Mouse (Mus musculus) forebrain, embryonic 15.5 days (tissue): ENCODE results near the gene Sec23ip. TPM values are rescaled to one million over a fixed set of nuclear protein-coding genes. Genes with fewer than 3 reads are reported as not detected.
A peak's percentile ranks its signal among the peaks of the same experiment; 100 is the strongest.
"Not testable (repeated sequence)": the region's sequence is repeated elsewhere in the genome, so short reads cannot be mapped to it uniquely, and the experiment has no call there.

Experiments used
- ATAC-seq: fragments of 200-750 bp; cut with Nextera tagmentation; replicated peaks from 2 replicates; pipeline ENCODE4 v1.8.0; 2017; ENCODE audit warnings: mild to moderate bottlenecking, moderate TSS enrichment, moderate library complexity
- H3K27ac ChIP-seq: fragments of 300-500 bp; sonication (generic); replicated peaks from 2 replicates; pipeline ENCODE4 v1.5.1; 2015; ENCODE audit warnings: mild to moderate bottlenecking, inconsistent platforms
- H3K27me3 ChIP-seq: fragments of 300-500 bp; sonication (generic); 2 replicates; pipeline ENCODE4 v1.6.1; 2015; ENCODE audit warnings: inconsistent platforms
- H3K36me3 ChIP-seq: fragments of 300-500 bp; sonication (generic); 2 replicates; pipeline ENCODE4 v1.6.1; 2015; ENCODE audit warnings: mild to moderate bottlenecking, inconsistent platforms
- H3K4me1 ChIP-seq: fragments of 300-500 bp; sonication (generic); 2 replicates; pipeline ENCODE4 v1.6.1; 2015; ENCODE audit warnings: inconsistent platforms
- H3K4me2 ChIP-seq: fragments of 300-500 bp; sonication (generic); replicated peaks from 2 replicates; pipeline ENCODE4 v1.6.1; 2015; ENCODE audit warnings: mild to moderate bottlenecking, inconsistent platforms
- H3K4me3 ChIP-seq: fragments of 300-500 bp; sonication (generic); 2 replicates; pipeline ENCODE4 v1.5.1; 2015; ENCODE audit warnings: mild to moderate bottlenecking, inconsistent platforms
- H3K9ac ChIP-seq: fragments of 300-500 bp; sonication (generic); replicated peaks from 2 replicates; pipeline ENCODE4 v1.6.1; 2015; ENCODE audit warnings: mild to moderate bottlenecking, inconsistent platforms
- H3K9me3 ChIP-seq: fragments of 300-500 bp; sonication (generic); 2 replicates; pipeline ENCODE4 v1.6.1; 2016; ENCODE audit warnings: inconsistent platforms
- WGBS: fragments of 180-500 bp; shearing (Covaris S2); methylation state at CpG from one replicate; pipeline ENCODE4 v1.1.7; 2015; ENCODE audit warnings: mixed read lengths; 5-methylcytosine and 5-hydroxymethylcytosine counted together
- polyA plus RNA-seq: library from polyadenylated mRNA; unstranded; fragments of >200 nt; fragmentation: Nextera tagmentation; extraction: Ambion mirVana; gene quantifications from 2 replicates; pipeline ENCODE4 v1.2.1, GENCODE M21; 2015

The Sec23ip gene
- polyA plus RNA-seq, result 35.8 and 35.9 TPM in 2 replicates

- Histone ChIP-seq H3K36me3 (peaks cover 3% of the 10 kb centered on the region; the same call in 1 of the 2 replicates), H3K4me1 (peaks cover 33% of the 10 kb centered on the region), H3K9me3 (no peaks in the 10 kb centered on the region), H3K9ac (peak within 1 kb of the TSS; percentile 86), H3K4me2 (peak within 1 kb of the TSS; percentile 78), H3K4me3 (peak within 1 kb of the TSS; percentile 67), H3K27me3 (no peaks in the 10 kb centered on the region), H3K27ac (peak within 1 kb of the TSS; percentile 77)
- peak; percentile 87 for ATAC-seq
- under 1% methylated on average over 55 of the region's 55 CpGs for WGBS
Observed at GRCm38 (mm10) chr7:128744684-128745485, at the start of gene Sec23ip. TSS of gene Sec23ip (plus strand) at chr7:128744943.

- H3K27me3 ChIP-seq, H3K4me3 ChIP-seq, H3K27ac ChIP-seq, H3K4me1 ChIP-seq, ATAC-seq, H3K9ac ChIP-seq, H3K4me2 ChIP-seq, H3K9me3 ChIP-seq: not testable (repeated sequence)
- 91% methylated on average over 6 of the region's 6 CpGs for WGBS
- peaks cover 84% of the 10 kb centered on the region for H3K36me3 ChIP-seq
Observed at GRCm38 (mm10) chr7:128699959-128700358, 44.8 kb upstream of the Sec23ip start.

GRCm38 (mm10) chr7:128705735-128706134 lies 39.0 kb upstream of the Sec23ip start:
- WGBS, result 31% methylated on average over 4 of the region's 4 CpGs
- peak; percentile 73 for ATAC-seq
- Histone ChIP-seq H3K4me3 (no peak overlapping the region), H3K9ac (no peak overlapping the region), H3K36me3 (peaks cover 85% of the 10 kb centered on the region), H3K9me3 (no peaks in the 10 kb centered on the region), H3K4me2 (no peak overlapping the region), H3K27me3 (no peaks in the 10 kb centered on the region), H3K27ac (no peak overlapping the region), H3K4me1 (no peaks in the 10 kb centered on the region)

- no peak for ATAC-seq
- H3K36me3 ChIP-seq, result peaks cover 72% of the 10 kb centered on the region
- no peak overlapping the region for H3K9ac ChIP-seq
- no peak overlapping the region for H3K4me3 ChIP-seq
- H3K4me1 ChIP-seq, result no peaks in the 10 kb centered on the region
- no peaks in the 10 kb centered on the region for H3K9me3 ChIP-seq
- no peak overlapping the region for H3K27ac ChIP-seq
- H3K27me3 ChIP-seq, result no peaks in the 10 kb centered on the region
- WGBS, result 83% methylated on average over 4 of the region's 4 CpGs
- no peak overlapping the region for H3K4me2 ChIP-seq
Observed at GRCm38 (mm10) chr7:128717991-128718390, 26.8 kb upstream of the Sec23ip start.

- H3K4me2 ChIP-seq, result no peak overlapping the region
- peak overlapping the region; percentile 52 for H3K27ac ChIP-seq
- 19% methylated on average over 4 of the region's 4 CpGs for WGBS
- H3K9ac ChIP-seq, result no peak overlapping the region
- no peak overlapping the region for H3K4me3 ChIP-seq
- ATAC-seq, result peak; percentile 94
- H3K27me3 ChIP-seq, result no peaks in the 10 kb centered on the region
- H3K36me3 ChIP-seq, result peaks cover 23% of the 10 kb centered on the region
- no peaks in the 10 kb centered on the region for H3K9me3 ChIP-seq
- H3K4me1 ChIP-seq, result peaks cover 25% of the 10 kb centered on the region
Observed at GRCm38 (mm10) chr7:128724761-128725160, 20.0 kb upstream of the Sec23ip start.

GRCm38 (mm10) chr7:128725189-128725588 lies 19.6 kb upstream of the Sec23ip start:
- H3K36me3 ChIP-seq, result peaks cover 20% of the 10 kb centered on the region
- H3K4me3 ChIP-seq, result no peak overlapping the region
- peak; percentile 35; the same call in 1 of the 2 replicates for ATAC-seq
- 76% methylated on average over 9 of the region's 9 CpGs for WGBS
- peaks cover 25% of the 10 kb centered on the region for H3K4me1 ChIP-seq
- H3K4me2 ChIP-seq, result no peak overlapping the region
- H3K9ac ChIP-seq, result no peak overlapping the region
- no peaks in the 10 kb centered on the region for H3K9me3 ChIP-seq
- H3K27me3 ChIP-seq, result no peaks in the 10 kb centered on the region
- peak overlapping the region; percentile 52 for H3K27ac ChIP-seq

- Histone ChIP-seq H3K9me3 (no peaks in the 10 kb centered on the region), H3K4me1 (peaks cover 32% of the 10 kb centered on the region), H3K36me3 (peaks cover 13% of the 10 kb centered on the region), H3K4me2 (no peak overlapping the region), H3K9ac (no peak overlapping the region), H3K27me3 (no peaks in the 10 kb centered on the region), H3K4me3 (no peak overlapping the region), H3K27ac (peak overlapping the region; percentile 44)
- ATAC-seq, result no peak
- WGBS, result 54% methylated on average over 10 of the region's 10 CpGs
Observed at GRCm38 (mm10) chr7:128726999-128727398, 17.7 kb upstream of the Sec23ip start.

GRCm38 (mm10) chr7:128727701-128728100 lies 17.0 kb upstream of the Sec23ip start:
- Histone ChIP-seq H3K36me3 (peaks cover 7% of the 10 kb centered on the region), H3K4me1 (peaks cover 36% of the 10 kb centered on the region), H3K27ac (no peak overlapping the region), H3K4me3 (no peak overlapping the region), H3K9ac (no peak overlapping the region), H3K4me2 (no peak overlapping the region), H3K27me3 (no peaks in the 10 kb centered on the region), H3K9me3 (no peaks in the 10 kb centered on the region)
- 38% methylated on average over 5 of the region's 5 CpGs for WGBS
- no peak for ATAC-seq

GRCm38 (mm10) chr7:128728738-128729137 lies 16.0 kb upstream of the Sec23ip start:
- H3K9ac ChIP-seq, result no peak overlapping the region
- peaks cover 36% of the 10 kb centered on the region for H3K4me1 ChIP-seq
- no peaks in the 10 kb centered on the region for H3K9me3 ChIP-seq
- no peak for ATAC-seq
- no peaks in the 10 kb centered on the region for H3K36me3 ChIP-seq
- 95% methylated on average over 10 of the region's 10 CpGs for WGBS
- no peak overlapping the region for H3K27ac ChIP-seq
- no peak overlapping the region for H3K4me2 ChIP-seq
- no peak overlapping the region for H3K4me3 ChIP-seq
- no peaks in the 10 kb centered on the region for H3K27me3 ChIP-seq

GRCm38 (mm10) chr7:128731585-128731984 lies 13.2 kb upstream of the Sec23ip start:
- Histone ChIP-seq H3K4me3 (no peak overlapping the region), H3K36me3 (0 out of 2 replicates have a peak, but pooled peaks cover 3% of the 10 kb centered on the region), H3K27ac (peak overlapping the region; percentile 39; the same call in 1 of the 2 replicates), H3K27me3 (no peaks in the 10 kb centered on the region), H3K9ac (no peak overlapping the region), H3K4me2 (no peak overlapping the region), H3K4me1 (peaks cover 24% of the 10 kb centered on the region), H3K9me3 (no peaks in the 10 kb centered on the region)
- no peak for ATAC-seq
- WGBS, result 63% methylated on average over 2 of the region's 2 CpGs

- ATAC-seq, result no peak
- Histone ChIP-seq H3K4me2 (peak overlapping the region; percentile 80), H3K27ac (no peak overlapping the region), H3K27me3 (no peaks in the 10 kb centered on the region), H3K36me3 (0 out of 2 replicates have a peak, but pooled peaks cover 3% of the 10 kb centered on the region), H3K9ac (no peak overlapping the region), H3K4me3 (no peak overlapping the region), H3K9me3 (no peaks in the 10 kb centered on the region), H3K4me1 (peaks cover 26% of the 10 kb centered on the region)
- WGBS, result 83% methylated on average over 5 of the region's 5 CpGs
Observed at GRCm38 (mm10) chr7:128738041-128738440, 6.7 kb upstream of the Sec23ip start.

GRCm38 (mm10) chr7:128739116-128739461 lies 5.7 kb upstream of the Sec23ip start:
- Histone ChIP-seq H3K36me3 (0 out of 2 replicates have a peak, but pooled peaks cover 3% of the 10 kb centered on the region), H3K9ac (peak overlapping the region; percentile 91), H3K27me3 (no peaks in the 10 kb centered on the region), H3K9me3 (no peaks in the 10 kb centered on the region), H3K4me2 (peak overlapping the region; percentile 80), H3K4me1 (peaks cover 28% of the 10 kb centered on the region), H3K4me3 (peak overlapping the region; percentile 83), H3K27ac (no peak overlapping the region)
- ATAC-seq, result no peak
- 1% methylated on average over 15 of the region's 15 CpGs for WGBS
